Mouse (Mus musculus) liver, postnatal 0 days (tissue): ENCODE results near the gene Lsmem1.

Experiments
- CTCF ChIP-seq: sonication (generic); IDR thresholded peaks from 2 replicates; pipeline ENCODE4 v1.5.1; 2016; ENCODE audit warnings: antibody characterized with exemption, low read depth
- EP300 ChIP-seq: IDR thresholded peaks from 2 replicates; pipeline ENCODE4 v1.6.1; 2016; ENCODE audit warnings: antibody characterized with exemption, low read depth, mild to moderate bottlenecking

DNA sequence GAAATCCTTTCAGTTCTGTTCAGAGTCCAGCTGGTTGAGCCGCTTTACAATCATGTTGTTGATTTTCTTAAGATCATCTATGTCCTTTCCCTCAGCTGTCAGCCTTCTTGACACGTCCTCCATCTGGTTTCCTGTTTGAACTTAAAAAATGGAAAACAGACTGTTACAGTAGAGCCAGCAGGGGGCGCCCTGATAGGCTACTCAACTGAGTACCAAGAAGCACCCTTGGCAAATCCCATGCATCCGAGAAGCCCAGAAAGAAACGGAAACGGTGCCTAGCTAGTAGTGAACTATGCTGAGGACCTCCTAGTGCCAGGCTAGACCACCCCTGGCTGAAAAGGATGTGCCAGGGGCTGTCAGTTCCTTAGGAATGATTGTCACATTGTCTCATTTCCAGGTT lies 22.2 kb downstream of the Lsmem1 start:
- TF ChIP-seq CTCF, result peak; percentile 61
- no peak for TF ChIP-seq EP300
